Mouse (Mus musculus): Measurements from ENCODE around the gene Aurkaip1. TPM values are rescaled to one million over a fixed set of nuclear protein-coding genes. Genes with fewer than 3 reads are reported as not detected.
A peak's percentile ranks its signal among the peaks of the same experiment; 100 is the strongest.
"Not testable (repeated sequence)": the region's sequence is repeated elsewhere in the genome, so short reads cannot be mapped to it uniquely, and the experiment has no call there.

Gene Aurkaip1
- 121 and 124 TPM in 2 replicates for polyA plus RNA-seq (2015; fragmentation: Nextera tagmentation; extraction: Ambion mirVana)

DNA sequence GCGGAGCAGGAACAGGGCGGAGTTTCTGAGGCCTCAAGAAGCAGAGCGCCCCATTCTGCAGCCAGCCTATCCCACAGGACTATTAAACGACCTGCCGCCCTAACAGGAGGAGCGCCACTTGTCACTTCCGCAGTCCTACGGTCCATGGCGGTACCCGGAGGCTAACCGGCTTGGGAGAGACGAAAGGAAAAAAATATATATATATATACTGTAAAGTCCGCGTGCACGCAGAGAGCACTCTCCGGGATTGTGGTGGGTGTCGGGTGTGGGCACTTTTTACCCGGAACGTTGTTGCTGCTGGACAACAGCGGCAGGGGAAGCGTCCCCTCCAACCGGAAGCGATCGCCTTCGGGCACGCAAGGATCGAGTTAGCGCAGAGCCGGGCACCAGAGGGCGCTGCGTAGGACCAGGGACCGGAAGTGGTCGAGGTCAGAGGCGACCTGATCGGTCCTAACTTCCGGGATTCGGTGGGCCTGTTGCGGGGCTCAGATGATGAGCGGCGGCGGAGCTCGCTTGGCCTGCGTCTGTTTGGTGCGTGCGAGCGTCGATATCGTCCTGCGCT is at the start of gene Aurkaip1:
Aurkaip1 (plus strand) TSS at position 68 of the 562 bp plus-strand sequence.
- Histone ChIP-seq H3K4me2 (peak within 1 kb of the TSS; percentile 83), H3K4me1 (replicated peaks) (peaks cover 28% of the 10 kb centered on the region), H3K36me3 (peaks cover 24% of the 10 kb centered on the region), H3K27ac (peak within 1 kb of the TSS; percentile 93), H3K9ac (peak within 1 kb of the TSS; percentile 75), H3K4me3 (peak within 1 kb of the TSS; percentile 66), H3K9me3 (replicated peaks) (no peaks in the 10 kb centered on the region), H3K27me3 (no peaks in the 10 kb centered on the region)
- under 1% methylated on average over 49 of the region's 49 CpGs for WGBS
- ATAC-seq (replicated peaks; ENCODE audit: insufficient number of reproducible peaks, insufficient read depth, low FRiP score, low read depth), result peak; percentile 93

DNA sequence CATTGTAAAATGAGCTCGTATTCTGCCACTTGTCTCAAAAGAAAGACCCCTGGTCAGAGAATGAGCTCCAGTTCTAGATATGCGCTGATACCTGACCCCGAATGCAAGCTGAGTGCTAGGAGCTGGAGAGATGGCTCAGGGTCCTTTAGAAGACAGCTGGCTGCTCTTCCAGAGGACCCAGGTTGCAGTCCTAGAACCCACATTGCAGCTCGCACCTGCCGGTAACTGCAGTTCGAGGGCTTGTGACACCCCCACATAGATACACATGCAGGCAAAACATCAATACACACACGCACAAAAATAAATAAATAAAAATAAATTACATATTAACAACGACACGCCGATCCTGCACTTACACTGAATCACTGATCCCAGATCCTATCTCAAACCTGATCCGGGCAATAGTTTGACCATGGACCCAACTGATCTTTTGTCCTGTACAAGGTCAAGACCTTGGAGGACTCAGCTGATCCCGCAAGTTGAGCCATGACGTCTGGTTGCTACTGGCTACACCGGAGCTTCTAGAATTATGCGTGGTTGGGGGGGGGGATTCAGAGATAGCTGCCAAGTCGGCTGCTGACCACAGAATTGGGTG is 47.5 kb upstream of the Aurkaip1 start:
- 29% methylated on average over 16 of the region's 16 CpGs for WGBS
- H3K9ac ChIP-seq, result peak overlapping the region; percentile 75
- H3K36me3 ChIP-seq, result no peaks in the 10 kb centered on the region

DNA sequence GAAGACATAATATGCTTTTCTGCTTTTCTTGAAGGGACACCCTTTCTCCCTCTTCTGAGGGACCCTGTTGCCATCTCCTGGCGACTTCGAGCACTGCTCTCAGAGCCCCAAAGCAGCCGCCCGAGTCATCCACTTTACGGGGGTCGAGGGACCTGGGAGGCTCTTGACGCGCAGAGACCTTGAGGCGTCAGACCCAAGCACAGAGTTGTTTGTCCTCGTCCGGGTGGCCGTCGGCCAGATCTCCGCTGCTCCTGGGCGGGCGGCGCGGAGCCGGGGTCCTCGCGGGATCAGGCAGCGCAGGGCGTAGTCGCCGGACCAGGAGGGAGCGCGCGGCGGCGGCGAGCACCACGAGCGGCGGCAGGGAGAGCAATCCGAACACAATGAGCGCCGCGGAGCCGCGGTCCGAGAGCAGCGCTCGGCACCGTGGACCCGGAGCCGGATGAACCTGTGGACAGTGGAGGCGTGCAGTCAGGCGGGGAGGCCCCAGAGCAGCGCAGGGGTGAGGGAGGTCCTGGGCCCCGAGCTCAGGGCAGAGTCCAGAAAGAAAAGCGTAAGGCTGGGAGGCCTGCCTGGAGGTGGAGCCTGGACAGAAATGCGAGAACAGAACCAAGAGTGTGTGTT is 46.9 kb upstream of the Aurkaip1 start:
- Histone ChIP-seq H3K9me3 (replicated peaks) (no peaks in the 10 kb centered on the region), H3K36me3 (no peaks in the 10 kb centered on the region), H3K27ac (peak overlapping the region; percentile 89), H3K4me3 (peak overlapping the region; percentile 65), H3K4me1 (replicated peaks) (peaks cover 32% of the 10 kb centered on the region), H3K9ac (peak overlapping the region; percentile 75), H3K27me3 (no peaks in the 10 kb centered on the region), H3K4me2 (peak overlapping the region; percentile 91)
- under 1% methylated on average over 52 of the region's 52 CpGs for WGBS
- ATAC-seq (replicated peaks; ENCODE audit: insufficient number of reproducible peaks, insufficient read depth, low FRiP score, low read depth), result peak; percentile 69

More for the DNA sequence above, 47.5 kb upstream of the Aurkaip1 start:
- Histone ChIP-seq H3K27ac (peak overlapping the region; percentile 89), H3K27me3 (no peaks in the 10 kb centered on the region), H3K4me3 (peak overlapping the region; percentile 65), H3K9me3 (replicated peaks) (no peaks in the 10 kb centered on the region), H3K4me2 (peak overlapping the region; percentile 91), H3K4me1 (replicated peaks) (peaks cover 36% of the 10 kb centered on the region)
- ATAC-seq (replicated peaks; ENCODE audit: insufficient number of reproducible peaks, insufficient read depth, low FRiP score, low read depth), result peak; percentile 13; the same call in 1 of the 2 replicates

DNA sequence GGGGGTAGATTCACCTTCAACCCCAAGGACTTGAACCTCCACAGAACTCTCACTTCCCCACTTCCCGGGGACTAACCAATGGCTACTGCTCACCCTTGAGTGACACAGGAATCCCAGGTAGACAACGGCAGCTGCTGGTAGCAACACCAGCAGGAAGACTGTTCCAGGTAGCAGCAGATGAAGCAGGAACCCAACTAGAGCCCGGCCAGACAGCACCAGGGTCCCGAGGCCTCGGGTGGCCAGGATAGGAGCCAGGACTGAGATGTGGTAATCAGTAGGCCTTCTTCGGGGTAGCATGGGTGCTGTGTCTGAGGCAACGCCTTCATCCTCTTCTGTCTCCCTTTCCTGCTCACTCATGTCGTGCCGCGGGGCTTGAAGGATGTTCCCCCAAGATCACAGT is 45.8 kb upstream of the Aurkaip1 start:
- ATAC-seq (replicated peaks; ENCODE audit: insufficient number of reproducible peaks, insufficient read depth, low FRiP score, low read depth), result no peak
- WGBS, result 67% methylated on average over 10 of the region's 10 CpGs
- no peaks in the 10 kb centered on the region for H3K27me3 ChIP-seq
- H3K9me3 ChIP-seq (replicated peaks), result no peaks in the 10 kb centered on the region
- H3K36me3 ChIP-seq, result no peaks in the 10 kb centered on the region
- H3K4me3 ChIP-seq, result peak overlapping the region; percentile 24
- peak overlapping the region; percentile 31 for H3K4me2 ChIP-seq
- peak overlapping the region; percentile 24; the same call in 1 of the 2 replicates for H3K27ac ChIP-seq
- H3K4me1 ChIP-seq (replicated peaks), result peaks cover 27% of the 10 kb centered on the region
- H3K9ac ChIP-seq, result 0 out of 2 replicates have a peak overlapping the region, but pooled peaks have one; percentile 9

DNA sequence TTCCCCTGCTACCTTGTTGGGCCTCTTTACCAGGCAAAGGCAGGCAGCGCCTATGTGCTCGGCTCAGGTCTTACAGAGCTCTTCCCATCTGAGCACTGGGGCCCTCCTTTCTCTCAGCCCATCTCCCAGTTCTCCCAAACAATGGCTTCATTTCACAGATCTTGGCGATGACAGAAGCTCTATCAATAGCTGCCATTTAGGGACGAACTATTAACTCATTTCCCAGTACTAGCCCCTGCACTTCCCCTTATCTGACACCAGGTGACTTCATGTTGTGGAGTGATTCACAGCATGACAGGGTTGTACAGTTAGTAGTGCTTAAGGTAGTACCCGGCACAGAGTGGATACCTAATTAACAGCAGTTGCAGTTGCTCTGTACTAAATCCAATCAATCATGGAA is 45.3 kb upstream of the Aurkaip1 start, which contains the start of gene Tmem88b:
Tmem88b (minus strand) TSS at position 56 of the 400 bp plus-strand sequence.
- no peak for ATAC-seq (replicated peaks; ENCODE audit: insufficient number of reproducible peaks, insufficient read depth, low FRiP score, low read depth)
- peak within 1 kb of the TSS; percentile 89 for H3K27ac ChIP-seq
- peak within 1 kb of the TSS; percentile 65 for H3K4me3 ChIP-seq
- H3K9me3 ChIP-seq (replicated peaks), result no peaks in the 10 kb centered on the region
- H3K36me3 ChIP-seq, result no peaks in the 10 kb centered on the region
- no peaks in the 10 kb centered on the region for H3K27me3 ChIP-seq
- peaks cover 23% of the 10 kb centered on the region for H3K4me1 ChIP-seq (replicated peaks)
- WGBS, result 49% methylated on average over 5 of the region's 5 CpGs
- peak within 1 kb of the TSS; percentile 75; the same call in 1 of the 2 replicates for H3K9ac ChIP-seq
- H3K4me2 ChIP-seq, result peak within 1 kb of the TSS; percentile 91

DNA sequence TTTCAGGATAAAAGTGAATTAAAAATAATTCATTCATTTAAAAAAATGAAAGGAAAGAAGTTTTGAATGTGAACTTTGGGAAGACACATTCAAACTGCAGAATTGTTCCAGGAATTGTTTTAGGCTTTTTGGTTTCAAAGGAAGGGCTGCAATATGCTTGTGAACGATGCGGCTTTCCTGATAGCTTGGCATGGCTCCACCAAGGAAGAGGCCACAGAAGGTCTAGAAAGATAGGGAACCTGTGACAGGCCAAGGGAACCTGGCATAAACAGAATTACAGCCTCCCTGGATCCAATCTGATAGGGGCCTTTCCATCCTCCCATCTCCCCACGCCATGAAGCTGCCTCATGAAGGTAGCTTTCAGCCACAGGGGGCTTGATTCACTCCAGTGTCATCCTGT is 42.8 kb upstream of the Aurkaip1 start:
- Histone ChIP-seq H3K4me1 (replicated peaks) (peaks cover 18% of the 10 kb centered on the region), H3K9me3 (replicated peaks) (no peaks in the 10 kb centered on the region), H3K27me3 (no peaks in the 10 kb centered on the region), H3K4me2 (no peak overlapping the region), H3K9ac (no peak overlapping the region), H3K27ac (no peak overlapping the region), H3K4me3 (no peak overlapping the region), H3K36me3 (no peaks in the 10 kb centered on the region)
- WGBS, result 55% methylated on average over 3 of the region's 3 CpGs
- ATAC-seq (replicated peaks; ENCODE audit: insufficient number of reproducible peaks, insufficient read depth, low FRiP score, low read depth), result no peak

DNA sequence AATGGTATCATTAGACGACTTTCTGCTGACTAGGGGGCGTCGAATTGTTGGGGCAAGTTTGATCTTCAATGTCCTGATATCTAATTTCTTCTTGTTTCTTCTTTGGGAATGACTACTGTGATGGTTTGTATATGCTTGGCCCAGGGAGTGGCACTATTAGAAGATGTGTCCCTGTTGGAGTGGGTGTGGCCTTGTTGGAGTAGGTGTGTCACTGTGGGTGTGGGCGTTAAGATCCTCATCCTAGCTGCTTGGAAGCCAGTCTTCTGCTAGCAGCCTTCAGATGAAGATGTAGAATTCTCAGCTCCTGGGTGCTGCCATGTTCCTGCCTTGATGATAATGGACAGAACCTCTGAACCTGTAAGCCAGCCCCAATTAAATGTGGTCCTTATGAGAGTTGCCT is 42.2 kb upstream of the Aurkaip1 start:
- not testable (repeated sequence) for H3K36me3 ChIP-seq; H3K4me2 ChIP-seq; H3K9me3 ChIP-seq (replicated peaks); H3K9ac ChIP-seq; H3K27me3 ChIP-seq; ATAC-seq (replicated peaks; ENCODE audit: insufficient number of reproducible peaks, insufficient read depth, low FRiP score, low read depth); H3K4me3 ChIP-seq; H3K27ac ChIP-seq
- H3K4me1 ChIP-seq (replicated peaks), result peaks cover 16% of the 10 kb centered on the region
- WGBS, result 80% methylated on average over 4 of the region's 4 CpGs

DNA sequence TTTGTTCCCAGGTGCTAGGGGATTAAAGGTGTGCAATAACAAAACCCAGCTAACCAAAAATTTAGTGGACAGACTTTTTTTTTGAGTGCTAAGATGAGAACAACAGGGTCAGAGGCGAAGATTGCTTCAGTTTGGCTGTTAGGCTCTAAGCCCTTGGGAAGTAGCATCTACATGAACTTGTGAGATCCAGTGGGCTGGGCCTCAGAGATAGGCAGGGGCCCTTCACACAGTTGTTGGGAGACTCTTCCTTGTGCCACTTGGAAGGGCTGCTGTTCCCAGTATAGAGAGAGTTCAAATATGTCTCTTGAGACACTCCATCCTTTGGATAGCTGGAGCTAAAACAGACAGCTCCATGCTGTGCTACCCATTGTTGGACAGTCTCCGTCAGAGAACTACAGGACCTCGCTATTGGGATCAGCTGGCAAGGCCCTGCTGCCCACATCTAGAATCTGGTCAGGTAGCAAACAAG is 41.0 kb upstream of the Aurkaip1 start, which contains the start of gene Ankrd65:
Ankrd65 (plus strand) TSS at position 419 of the 469 bp plus-strand sequence.
- Histone ChIP-seq H3K27ac (no peak within 1 kb of the TSS), H3K4me2 (no peak within 1 kb of the TSS), H3K4me1 (replicated peaks) (peaks cover 11% of the 10 kb centered on the region), H3K9ac (no peak within 1 kb of the TSS), H3K27me3 (no peaks in the 10 kb centered on the region), H3K9me3 (replicated peaks) (no peaks in the 10 kb centered on the region), H3K36me3 (no peaks in the 10 kb centered on the region), H3K4me3 (no peak within 1 kb of the TSS)
- no peak for ATAC-seq (replicated peaks; ENCODE audit: insufficient number of reproducible peaks, insufficient read depth, low FRiP score, low read depth)
- 79% methylated on average over 3 of the region's 3 CpGs for WGBS

DNA sequence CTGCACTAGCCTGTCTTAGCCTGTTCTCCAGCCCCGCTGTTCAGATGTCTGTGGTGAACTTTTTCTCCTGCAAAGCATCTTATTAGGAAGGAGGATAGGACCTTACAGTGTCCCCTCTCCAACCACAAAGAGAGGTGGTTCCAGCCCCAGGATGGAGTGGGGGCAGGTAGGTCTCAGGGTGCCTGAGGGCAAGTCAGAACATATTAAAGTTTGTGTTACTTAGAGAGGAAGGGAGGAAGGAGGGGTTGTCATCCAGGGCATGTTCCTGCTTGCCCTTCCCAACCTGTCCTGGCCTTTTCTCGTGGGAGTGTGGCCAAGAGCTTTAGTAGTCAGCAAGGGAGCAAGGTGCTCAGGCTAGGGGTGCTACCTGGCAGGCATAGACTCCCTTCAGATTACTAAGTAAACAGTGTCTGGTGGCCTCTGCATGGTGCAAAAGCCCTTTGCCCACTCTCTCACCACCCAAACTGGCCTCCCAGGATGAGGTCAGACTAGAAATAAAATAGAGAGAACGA is 40.4 kb upstream of the Aurkaip1 start:
- WGBS, result 62% methylated on average over 3 of the region's 3 CpGs
- no peaks in the 10 kb centered on the region for H3K9me3 ChIP-seq (replicated peaks)
- no peak overlapping the region for H3K4me3 ChIP-seq
- H3K27ac ChIP-seq, result no peak overlapping the region
- peaks cover 5% of the 10 kb centered on the region for H3K4me1 ChIP-seq (replicated peaks)
- no peak overlapping the region for H3K9ac ChIP-seq
- H3K4me2 ChIP-seq, result no peak overlapping the region
- no peaks in the 10 kb centered on the region for H3K27me3 ChIP-seq
- no peaks in the 10 kb centered on the region for H3K36me3 ChIP-seq
- ATAC-seq (replicated peaks; ENCODE audit: insufficient number of reproducible peaks, insufficient read depth, low FRiP score, low read depth), result no peak

DNA sequence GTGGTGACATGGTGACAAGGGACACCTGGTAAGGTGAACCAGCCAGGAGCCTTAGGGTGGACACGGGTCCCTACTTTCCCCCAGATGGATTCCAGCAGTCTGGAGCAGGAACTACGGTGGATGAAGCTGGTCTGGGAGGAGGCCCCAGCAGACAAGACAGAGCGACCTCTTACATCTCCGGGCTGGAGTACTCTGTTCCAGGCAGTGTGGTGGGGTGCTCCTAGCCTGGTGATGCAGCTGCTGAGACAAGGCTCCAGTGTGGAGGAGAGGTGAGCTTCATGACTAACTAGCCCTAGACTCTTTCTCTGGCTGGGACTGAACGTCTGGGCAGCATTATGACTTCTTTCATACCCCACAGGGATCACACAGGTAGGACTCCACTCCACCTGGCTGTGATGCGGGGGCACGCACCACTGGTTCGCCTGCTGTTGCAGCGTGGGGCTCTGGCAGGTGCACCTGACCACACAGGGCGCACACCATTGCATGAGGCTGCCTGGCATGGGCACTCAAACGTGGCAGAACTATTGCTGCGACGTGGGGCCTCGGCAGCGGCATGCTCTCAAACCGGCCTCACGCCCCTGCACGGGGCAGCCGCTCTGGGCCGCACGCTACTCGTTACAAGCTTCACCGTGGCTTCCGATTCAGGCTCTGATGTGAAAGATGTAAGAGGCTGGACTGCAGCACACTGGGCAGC is 39.7 kb upstream of the Aurkaip1 start:
- H3K4me1 ChIP-seq (replicated peaks), result peaks cover 3% of the 10 kb centered on the region; the same call in 1 of the 2 replicates
- no peak overlapping the region for H3K27ac ChIP-seq
- ATAC-seq (replicated peaks; ENCODE audit: insufficient number of reproducible peaks, insufficient read depth, low FRiP score, low read depth), result no peak
- no peaks in the 10 kb centered on the region for H3K27me3 ChIP-seq
- WGBS, result 66% methylated on average over 24 of the region's 24 CpGs
- no peak overlapping the region for H3K4me2 ChIP-seq
- H3K36me3 ChIP-seq, result no peaks in the 10 kb centered on the region
- no peak overlapping the region for H3K9ac ChIP-seq
- no peak overlapping the region for H3K4me3 ChIP-seq
- no peaks in the 10 kb centered on the region for H3K9me3 ChIP-seq (replicated peaks)

DNA sequence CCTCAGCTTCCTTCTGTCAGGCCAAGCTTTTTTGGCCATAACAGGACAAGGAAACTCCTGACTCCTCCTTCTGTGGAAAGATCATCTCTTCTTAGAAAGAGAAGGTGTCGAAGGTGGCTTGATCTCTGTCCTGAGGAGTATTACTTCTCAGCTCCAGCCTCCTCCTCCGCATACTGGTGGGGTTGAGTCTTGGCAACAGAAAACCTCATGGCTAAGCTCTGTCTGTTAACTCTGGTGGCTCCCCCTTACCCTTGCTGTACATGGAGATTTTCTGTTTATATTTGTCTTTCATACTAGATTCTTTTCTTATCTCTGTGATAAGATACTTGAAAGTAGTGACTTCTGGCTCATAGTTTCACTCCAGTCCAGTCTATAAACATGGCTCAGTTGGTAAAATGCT is 37.3 kb upstream of the Aurkaip1 start:
- ATAC-seq (replicated peaks; ENCODE audit: insufficient number of reproducible peaks, insufficient read depth, low FRiP score, low read depth), result no peak

More for the DNA sequence above, 37.3 kb upstream of the Aurkaip1 start:
- Histone ChIP-seq H3K9me3 (replicated peaks) (no peaks in the 10 kb centered on the region), H3K9ac (no peak overlapping the region), H3K36me3 (no peaks in the 10 kb centered on the region), H3K4me2 (no peak overlapping the region), H3K4me3 (no peak overlapping the region), H3K27ac (no peak overlapping the region), H3K27me3 (no peaks in the 10 kb centered on the region), H3K4me1 (replicated peaks) (peaks cover 3% of the 10 kb centered on the region; the same call in 1 of the 2 replicates)
- WGBS, result 40% methylated on average over 2 of the region's 2 CpGs
